Mouse (Mus musculus) CD4-positive naive resting alpha-beta T cell, adult 76 days (primary cell): ENCODE results near the gene Rrm2. TPM values are rescaled to one million over a fixed set of nuclear protein-coding genes. Genes with fewer than 3 reads are reported as not detected.

Experiments used
- total RNA-seq: library from RNA; stranded (reverse); gene quantifications from one replicate; pipeline ENCODE4 v1.2.4, GENCODE M21; 2023

The Rrm2 gene
- 3.5 TPM for total RNA-seq

DNA sequence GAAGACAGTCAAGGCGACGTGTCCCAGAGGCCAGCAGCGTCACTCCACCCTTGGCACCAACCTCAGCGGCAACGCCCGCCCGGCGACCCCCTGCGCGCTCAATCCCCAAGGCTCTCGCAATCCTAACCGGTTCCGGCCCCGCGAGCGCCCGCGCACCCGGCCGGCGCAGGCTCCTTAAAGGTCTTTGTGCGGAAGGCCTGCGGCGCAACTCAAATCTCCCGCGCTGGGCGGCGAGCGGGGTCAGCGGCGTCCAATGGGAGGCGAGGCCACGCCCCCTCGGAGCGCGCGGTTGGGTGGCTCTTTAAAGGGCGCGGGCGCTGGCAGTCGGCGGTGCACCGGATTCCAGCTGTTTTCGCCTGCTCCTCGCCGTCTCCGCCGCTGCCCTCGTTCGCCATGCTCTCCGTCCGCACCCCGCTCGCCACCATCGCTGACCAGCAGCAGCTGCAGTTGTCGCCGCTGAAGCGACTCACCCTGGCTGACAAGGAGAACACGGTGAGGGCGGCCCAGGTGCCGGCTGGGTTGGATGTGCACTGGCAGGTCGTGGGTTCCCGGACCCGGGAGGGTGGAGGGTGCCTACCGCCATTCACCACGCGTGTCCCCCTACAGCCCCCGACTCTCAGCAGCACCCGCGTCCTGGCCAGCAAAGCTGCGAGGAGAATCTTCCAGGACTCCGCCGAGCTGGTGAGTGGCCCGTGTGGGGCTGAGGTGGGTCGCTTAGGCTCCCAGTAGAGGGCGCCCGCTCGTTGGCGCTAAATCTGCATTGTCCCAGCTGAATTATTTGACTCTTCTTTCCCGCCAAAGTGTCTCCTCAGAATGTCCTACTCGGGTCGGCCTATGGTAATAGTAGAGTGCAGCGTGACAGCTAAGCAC is at the start of gene Rrm2:
Rrm2 (plus strand) TSS at position 288 of the 870 bp plus-strand sequence.

DNA sequence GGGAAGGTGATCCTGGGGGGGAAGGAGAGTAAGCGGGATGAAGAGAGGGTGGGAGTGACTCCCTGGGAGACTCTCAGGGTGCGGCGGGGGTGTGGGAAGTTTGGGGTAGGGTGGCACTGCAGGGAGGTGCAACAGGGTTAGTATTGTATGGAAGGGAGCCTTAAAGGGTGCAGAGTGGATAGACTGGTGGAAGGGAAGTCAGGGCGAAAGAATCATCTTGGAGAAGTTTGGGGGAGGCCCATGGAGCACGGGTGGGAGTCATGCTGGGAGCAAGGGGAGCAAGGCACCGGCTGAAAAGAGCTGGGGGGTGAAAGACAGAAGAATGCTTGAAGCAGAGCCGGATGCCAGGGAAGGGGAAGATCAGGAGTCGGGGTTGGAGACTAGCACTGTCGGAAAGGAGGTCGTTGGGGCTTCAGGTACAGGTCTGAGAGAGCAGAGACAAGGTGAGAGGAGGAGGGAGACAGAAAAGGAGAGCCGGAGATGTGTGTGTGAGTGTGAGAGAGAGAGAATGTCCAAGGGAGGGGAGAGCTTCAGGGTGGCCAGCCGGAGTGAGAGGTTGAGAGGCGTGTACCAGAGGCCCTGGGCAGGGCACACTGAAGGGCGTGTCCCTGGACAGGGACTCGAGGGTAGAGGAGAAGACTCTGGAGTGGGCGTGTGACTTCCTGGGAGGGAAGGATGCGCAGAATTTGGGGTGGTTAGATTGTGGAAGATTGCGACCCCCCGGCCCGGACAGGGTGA is 26.6 kb upstream of the Rrm2 start, which contains the start of gene Cys1:
Cys1 (minus strand) TSS at position 528 of the 738 bp plus-strand sequence.

Other genes starting within 250 kb of the Rrm2 start
- gene Taf1b, start 209.9 kb upstream of the Rrm2 start, total RNA-seq, result 42.3 TPM
- 2.4 TPM for gene Grhl1, start 136.0 kb upstream of the Rrm2 start, total RNA-seq
- 47.5 TPM for gene Klf11, start 57.0 kb upstream of the Rrm2 start, total RNA-seq
- not detected for gene Cys1, start 26.4 kb upstream of the Rrm2 start, total RNA-seq
- not detected for gene Mboat2, start 122.6 kb downstream of the Rrm2 start, total RNA-seq